Mouse (Mus musculus) forebrain, embryonic 11.5 days (tissue): ENCODE measurements around the gene Cutc. TPM values are rescaled to one million over a fixed set of nuclear protein-coding genes. Genes with fewer than 3 reads are reported as not detected.

Experiments used
- ATAC-seq: fragments of 200-750 bp; cut with Nextera tagmentation; replicated peaks from 2 replicates; pipeline ENCODE4 v1.8.0; 2017; ENCODE audit warnings: moderate TSS enrichment; ENCODE audit not compliant: low FRiP score
- DNase-seq: peaks from one replicate; pipeline ENCODE4 v3.0.0-alpha.2; 2017; ENCODE audit warnings: low spot score
- H3K27ac ChIP-seq: fragments of 300-500 bp; sonication (generic); 2 replicates; pipeline ENCODE4 v1.5.1; 2014; ENCODE audit warnings: low read depth, low read length
- H3K27me3 ChIP-seq: fragments of 300-500 bp; sonication (generic); 2 replicates; pipeline ENCODE4 v1.6.1; 2014; ENCODE audit warnings: mild to moderate bottlenecking, low read length, mixed read lengths; ENCODE audit not compliant: control insufficient read depth, insufficient read depth
- H3K36me3 ChIP-seq: fragments of 300-500 bp; sonication (generic); 2 replicates; pipeline ENCODE4 v1.6.1; 2014; ENCODE audit warnings: mild to moderate bottlenecking, low read length, moderate library complexity, mixed read lengths; ENCODE audit not compliant: control insufficient read depth, insufficient read depth
- H3K4me1 ChIP-seq: fragments of 300-500 bp; sonication (generic); replicated peaks from 2 replicates; pipeline ENCODE4 v1.6.1; 2014; ENCODE audit warnings: low read length, mixed read lengths; ENCODE audit not compliant: control insufficient read depth, insufficient read depth
- H3K4me2 ChIP-seq: fragments of 300-500 bp; sonication (generic); 2 replicates; pipeline ENCODE4 v1.6.1; 2014; ENCODE audit warnings: low read depth, mild to moderate bottlenecking, low read length, moderate library complexity, mixed read lengths; ENCODE audit not compliant: severe bottlenecking
- H3K4me3 ChIP-seq: fragments of 300-500 bp; sonication (generic); 2 replicates; pipeline ENCODE4 v1.5.1; 2014; ENCODE audit warnings: low read depth, low read length
- H3K9ac ChIP-seq: fragments of 300-500 bp; sonication (generic); 2 replicates; pipeline ENCODE4 v1.6.1; 2014; ENCODE audit warnings: low read length
- H3K9me3 ChIP-seq: fragments of 300-500 bp; sonication (generic); 2 replicates; pipeline ENCODE4 v1.6.1; 2016; ENCODE audit warnings: low read length, mixed read lengths; ENCODE audit not compliant: control insufficient read depth
- WGBS: fragments of 180-500 bp; shearing (Covaris S2); extraction: QIAGEN DNeasy Blood & Tissue Kit; methylation state at CpG from one replicate; pipeline ENCODE4 v1.1.7; 2014; 5-methylcytosine and 5-hydroxymethylcytosine counted together
- polyA plus RNA-seq: library from polyadenylated mRNA; unstranded; fragments of >200 nt; fragmentation: Nextera tagmentation; extraction: Ambion mirVana; gene quantifications from 2 replicates; pipeline ENCODE4 v1.2.1, GENCODE M21; 2014

Gene Cutc
- polyA plus RNA-seq, 1 experiment from 2014 or later, result 12.5 TPM

- H3K27ac ChIP-seq, result no peak overlapping the region
- no peak for ATAC-seq
- no peaks in the 10 kb centered on the region for H3K36me3 ChIP-seq
- no peaks in the 10 kb centered on the region for H3K9me3 ChIP-seq
- no peak for DNase-seq
- H3K4me1 ChIP-seq, result no peaks in the 10 kb centered on the region
- 80% methylated on average over 10 of the region's 10 CpGs for WGBS
- H3K9ac ChIP-seq, result no peak overlapping the region
- no peaks in the 10 kb centered on the region for H3K27me3 ChIP-seq
- no peak overlapping the region for H3K4me3 ChIP-seq
- H3K4me2 ChIP-seq, result no peak overlapping the region
These were observed 22.6 kb downstream of the Cutc start for GRCm38 (mm10) chr19:43775433-43775832.

GRCm38 (mm10) chr19:43776561-43776960 is 23.8 kb downstream of the Cutc start:
- no peaks in the 10 kb centered on the region for H3K9me3 ChIP-seq
- no peaks in the 10 kb centered on the region for H3K36me3 ChIP-seq
- H3K4me2 ChIP-seq, result no peak overlapping the region
- no peaks in the 10 kb centered on the region for H3K4me1 ChIP-seq
- no peak overlapping the region for H3K4me3 ChIP-seq
- no peak overlapping the region for H3K27ac ChIP-seq
- no peaks in the 10 kb centered on the region for H3K27me3 ChIP-seq
- H3K9ac ChIP-seq, result no peak overlapping the region
- DNase-seq (no peak), ATAC-seq (no peak)
- WGBS, result 85% methylated on average over 4 of the region's 4 CpGs

DNA sequence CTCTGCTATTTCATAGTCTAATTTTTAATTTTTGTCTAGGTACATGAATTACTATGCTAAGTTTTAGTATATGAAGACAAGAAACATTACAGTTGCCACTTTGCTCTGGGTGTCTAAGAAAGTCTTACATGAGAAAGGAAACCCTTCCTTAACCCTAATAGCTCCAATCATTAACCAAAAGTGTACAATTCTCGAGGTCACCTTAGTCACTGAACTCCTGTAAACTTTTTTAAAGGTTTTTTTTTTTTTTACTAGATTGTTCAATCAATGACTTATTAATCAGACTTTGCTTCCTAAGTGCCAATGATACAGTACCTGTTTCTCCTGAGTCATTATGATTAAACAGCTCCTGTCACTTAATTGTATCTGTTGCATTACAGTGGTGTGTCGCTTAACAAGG is 24.5 kb downstream of the Cutc start:
- Histone ChIP-seq H3K4me3 (no peak overlapping the region), H3K9me3 (no peaks in the 10 kb centered on the region), H3K27ac (no peak overlapping the region), H3K4me1 (no peaks in the 10 kb centered on the region), H3K9ac (no peak overlapping the region), H3K4me2 (no peak overlapping the region), H3K36me3 (no peaks in the 10 kb centered on the region), H3K27me3 (no peaks in the 10 kb centered on the region)
- ATAC-seq, result no peak
- no peak for DNase-seq
- WGBS, result 81% methylated on average over 2 of the region's 2 CpGs

GRCm38 (mm10) chr19:43780391-43780790 is 27.6 kb downstream of the Cutc start:
- Histone ChIP-seq H3K4me1 (no peaks in the 10 kb centered on the region), H3K27me3 (no peaks in the 10 kb centered on the region), H3K4me2 (no peak overlapping the region), H3K4me3 (no peak overlapping the region), H3K9ac (no peak overlapping the region), H3K9me3 (no peaks in the 10 kb centered on the region), H3K36me3 (no peaks in the 10 kb centered on the region), H3K27ac (no peak overlapping the region)
- 93% methylated on average over 5 of the region's 5 CpGs for WGBS
- no peak for ATAC-seq
- DNase-seq, result no peak

- no peak within 1 kb of the TSS for H3K4me3 ChIP-seq
- H3K27ac ChIP-seq, result no peak within 1 kb of the TSS
- no peaks in the 10 kb centered on the region for H3K4me1 ChIP-seq
- H3K36me3 ChIP-seq, result no peaks in the 10 kb centered on the region
- no peaks in the 10 kb centered on the region for H3K27me3 ChIP-seq
- no peaks in the 10 kb centered on the region for H3K9me3 ChIP-seq
- H3K4me2 ChIP-seq, result no peak within 1 kb of the TSS
- ATAC-seq, result no peak
- H3K9ac ChIP-seq, result no peak within 1 kb of the TSS
- DNase-seq, result no peak
- 87% methylated on average over 3 of the region's 3 CpGs for WGBS
These were observed 29.2 kb downstream of the Cutc start, which contains the start of gene Abcc2 for GRCm38 (mm10) chr19:43781980-43782379. Gene Abcc2 (plus strand): TSS chr19:43782192.

- H3K36me3 ChIP-seq, result no peaks in the 10 kb centered on the region
- ATAC-seq (no peak), DNase-seq (no peak)
- no peak overlapping the region for H3K27ac ChIP-seq
- WGBS, result 91% methylated on average over 8 of the region's 8 CpGs
- no peaks in the 10 kb centered on the region for H3K4me1 ChIP-seq
- H3K9ac ChIP-seq, result no peak overlapping the region
- H3K9me3 ChIP-seq, result no peaks in the 10 kb centered on the region
- no peak overlapping the region for H3K4me3 ChIP-seq
- no peaks in the 10 kb centered on the region for H3K27me3 ChIP-seq
- H3K4me2 ChIP-seq, result no peak overlapping the region
These were observed 32.0 kb downstream of the Cutc start for GRCm38 (mm10) chr19:43784761-43785160.

DNA sequence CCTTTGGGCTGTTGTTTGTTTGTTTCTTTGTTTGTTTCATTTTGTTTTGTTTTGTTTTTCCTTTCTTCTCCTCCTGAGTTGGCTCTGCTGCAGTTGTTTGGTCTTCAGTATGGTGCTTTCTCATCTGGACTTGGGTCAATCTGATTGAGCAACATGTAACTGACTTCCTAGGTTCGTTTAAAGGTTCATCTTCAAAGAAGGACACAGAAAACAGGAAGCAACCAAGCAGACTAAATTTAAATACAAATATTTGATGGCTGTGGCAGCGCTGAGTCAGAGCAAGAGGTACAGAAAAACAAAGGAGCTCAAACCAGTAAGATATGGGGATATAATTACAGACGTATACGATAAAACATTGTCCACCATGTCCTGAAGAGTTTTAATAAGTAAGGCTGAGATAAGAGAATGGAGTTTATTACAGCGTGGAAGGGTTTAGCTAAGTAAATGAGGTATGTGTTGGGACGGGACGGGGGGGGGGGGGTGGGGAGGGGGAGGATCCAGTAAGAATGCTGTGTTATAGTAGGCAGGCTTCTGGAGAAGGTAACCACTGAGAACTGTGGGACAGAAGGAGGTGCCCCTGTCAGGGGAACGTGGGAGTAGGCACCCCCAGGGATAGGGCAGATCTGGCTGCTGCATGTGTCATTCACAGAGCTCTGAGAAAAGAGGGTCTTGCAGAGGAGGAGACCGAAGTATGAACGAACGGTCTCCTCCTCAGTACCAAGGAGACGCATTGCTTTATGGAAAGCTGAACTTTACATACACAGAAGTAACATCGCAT is 33.6 kb downstream of the Cutc start:
- H3K4me3 ChIP-seq, result no peak overlapping the region
- no peak overlapping the region for H3K9ac ChIP-seq
- H3K4me2 ChIP-seq, result no peak overlapping the region
- H3K4me1 ChIP-seq, result no peaks in the 10 kb centered on the region
- DNase-seq, result no peak
- 84% methylated on average over 13 of the region's 13 CpGs for WGBS
- H3K36me3 ChIP-seq, result no peaks in the 10 kb centered on the region
- no peaks in the 10 kb centered on the region for H3K27me3 ChIP-seq
- ATAC-seq, result no peak
- no peaks in the 10 kb centered on the region for H3K9me3 ChIP-seq
- no peak overlapping the region for H3K27ac ChIP-seq

DNA sequence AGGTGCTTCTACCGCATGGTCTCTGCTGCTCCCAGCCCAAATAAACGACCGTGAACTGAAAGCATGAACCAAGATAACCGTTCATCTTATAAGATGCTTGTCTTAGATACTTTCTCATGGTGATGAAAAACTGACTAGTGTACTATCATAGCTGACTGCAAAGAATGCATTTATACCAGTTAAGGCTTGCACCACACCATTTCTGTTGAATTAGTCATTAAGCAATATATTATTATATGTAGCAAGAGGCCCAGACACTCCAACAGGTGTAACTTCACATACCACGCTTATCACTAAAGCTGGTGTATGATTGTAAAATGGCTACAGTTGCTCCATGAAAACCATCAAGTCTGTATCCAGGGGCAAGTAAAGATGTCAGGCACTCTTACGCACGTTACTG is 37.0 kb downstream of the Cutc start:
- WGBS, result 90% methylated on average over 7 of the region's 7 CpGs

GRCm38 (mm10) chr19:43792537-43792936 is 39.7 kb downstream of the Cutc start:
- no peaks in the 10 kb centered on the region for H3K4me1 ChIP-seq
- H3K36me3 ChIP-seq, result no peaks in the 10 kb centered on the region
- H3K4me2 ChIP-seq, result no peak overlapping the region
- DNase-seq, result no peak
- H3K4me3 ChIP-seq, result no peak overlapping the region
- H3K9ac ChIP-seq, result no peak overlapping the region
- no peak for ATAC-seq
- no peaks in the 10 kb centered on the region for H3K27me3 ChIP-seq
- H3K9me3 ChIP-seq, result no peaks in the 10 kb centered on the region
- whole genome bisulfite sequencing, result 85% methylated on average over 4 of the region's 4 CpGs
- H3K27ac ChIP-seq, result no peak overlapping the region

More for the DNA sequence above, 37.0 kb downstream of the Cutc start:
- ATAC-seq, result no peak
- Histone ChIP-seq H3K9ac (no peak overlapping the region), H3K4me3 (no peak overlapping the region), H3K4me2 (no peak overlapping the region), H3K4me1 (no peaks in the 10 kb centered on the region), H3K36me3 (no peaks in the 10 kb centered on the region), H3K9me3 (no peaks in the 10 kb centered on the region), H3K27me3 (no peaks in the 10 kb centered on the region), H3K27ac (no peak overlapping the region)
- no peak for DNase-seq
